Mouse (Mus musculus) cortical plate, adult 2 months (tissue): ENCODE measurements around the gene Rnf34. TPM values are rescaled to one million over a fixed set of nuclear protein-coding genes. Genes with fewer than 3 reads are reported as not detected.

Source experiments
- H3K27ac ChIP-seq: fragments of 200-500 bp; 2 replicates; pipeline ENCODE4 v1.5.1; 2012; ENCODE audit warnings: low read length, control low read depth, inconsistent platforms; ENCODE audit not compliant: insufficient read depth
- H3K4me1 ChIP-seq: fragments of 200-500 bp; 2 replicates; pipeline ENCODE4 v1.6.1; 2011; ENCODE audit warnings: low read length; ENCODE audit not compliant: control insufficient read depth, insufficient read depth
- H3K4me3 ChIP-seq: fragments of 200-500 bp; 2 replicates; pipeline ENCODE4 v1.5.1; 2011; ENCODE audit warnings: mild to moderate bottlenecking, low read length, control low read depth; ENCODE audit not compliant: insufficient read depth
- CTCF ChIP-seq: fragments of 200-500 bp; IDR thresholded peaks from 2 replicates; pipeline ENCODE4 v1.5.1; 2011; ENCODE audit warnings: mild to moderate bottlenecking, control low read depth, low read length; ENCODE audit not compliant: insufficient read depth; ENCODE audit errors: extremely low read depth
- POLR2A ChIP-seq: fragments of 200-500 bp; IDR thresholded peaks from 2 replicates; pipeline ENCODE4 v1.6.1; 2011; ENCODE audit warnings: mild to moderate bottlenecking, low read length, control low read depth; ENCODE audit not compliant: insufficient read depth; ENCODE audit errors: extremely low read depth
- polyA plus RNA-seq: library from polyadenylated mRNA; depleted of rRNA; stranded (reverse); fragments of >200 nt; gene quantifications from 2 replicates; pipeline ENCODE4 v1.2.3, GENCODE M21; 2012; rRNA removed

Rnf34 gene
- 35.8 and 38.1 TPM in 2 replicates for polyA plus RNA-seq

GRCm38 (mm10) chr5:122849521-122850318, at the start of gene Rnf34:
Gene Rnf34, plus strand, starts transcription at chr5:122850048.
- peak within 1 kb of the TSS; percentile 94 for H3K4me3 ChIP-seq
- no peak for TF ChIP-seq CTCF
- TF ChIP-seq POLR2A = peak; percentile 99
- peaks cover 5% of the 10 kb centered on the region; the same call in 1 of the 2 replicates for H3K4me1 ChIP-seq
- H3K27ac ChIP-seq = peak within 1 kb of the TSS; percentile 90

- TF ChIP-seq CTCF = no peak
Measured at GRCm38 (mm10) chr5:122800345-122801010, 49.4 kb upstream of the Rnf34 start.

GRCm38 (mm10) chr5:122801684-122802083, 48.2 kb upstream of the Rnf34 start:
- TF ChIP-seq POLR2A (no peak), CTCF (no peak)
- Histone ChIP-seq H3K4me1 (peaks cover 3% of the 10 kb centered on the region), H3K4me3 (no peak overlapping the region), H3K27ac (no peak overlapping the region)

More at GRCm38 (mm10) chr5:122800345-122801010, 49.4 kb upstream of the Rnf34 start:
- no peak overlapping the region for H3K4me3 ChIP-seq
- peaks cover 3% of the 10 kb centered on the region for H3K4me1 ChIP-seq
- H3K27ac ChIP-seq = no peak overlapping the region

- peaks cover 3% of the 10 kb centered on the region for H3K4me1 ChIP-seq
- H3K4me3 ChIP-seq = no peak overlapping the region
- no peak for TF ChIP-seq CTCF
- no peak for TF ChIP-seq POLR2A
- H3K27ac ChIP-seq = no peak overlapping the region
Measured at GRCm38 (mm10) chr5:122802706-122803105, 47.1 kb upstream of the Rnf34 start.

- H3K27ac ChIP-seq = no peak overlapping the region
- H3K4me1 ChIP-seq = no peaks in the 10 kb centered on the region
- H3K4me3 ChIP-seq = no peak overlapping the region
- TF ChIP-seq POLR2A (no peak), CTCF (peak; percentile 18; the same call in 1 of the 2 replicates)
Measured at GRCm38 (mm10) chr5:122805503-122805902, 44.3 kb upstream of the Rnf34 start.

- no peaks in the 10 kb centered on the region for H3K4me1 ChIP-seq
- H3K27ac ChIP-seq = no peak overlapping the region
- no peak for TF ChIP-seq POLR2A
- TF ChIP-seq CTCF = peak; percentile 70
- no peak overlapping the region for H3K4me3 ChIP-seq
Measured at GRCm38 (mm10) chr5:122811364-122812079, 38.3 kb upstream of the Rnf34 start.

GRCm38 (mm10) chr5:122812699-122813098, 37.1 kb upstream of the Rnf34 start:
- no peaks in the 10 kb centered on the region for H3K4me1 ChIP-seq
- TF ChIP-seq POLR2A = no peak
- TF ChIP-seq CTCF = no peak
- no peak overlapping the region for H3K27ac ChIP-seq
- H3K4me3 ChIP-seq = no peak overlapping the region

GRCm38 (mm10) chr5:122820777-122821523, 28.9 kb upstream of the Rnf34 start, which contains the start of gene Anapc5:
Gene Anapc5, minus strand, starts transcription at chr5:122821339.
- peaks cover 6% of the 10 kb centered on the region; the same call in 1 of the 2 replicates for H3K4me1 ChIP-seq
- peak within 1 kb of the TSS; percentile 85 for H3K27ac ChIP-seq
- peak within 1 kb of the TSS; percentile 87 for H3K4me3 ChIP-seq
- TF ChIP-seq CTCF (no peak), POLR2A (peak; percentile 83)

- TF ChIP-seq POLR2A = no peak
- no peak for TF ChIP-seq CTCF
- Histone ChIP-seq H3K4me3 (peak overlapping the region; percentile 87), H3K27ac (no peak overlapping the region), H3K4me1 (peaks cover 6% of the 10 kb centered on the region; the same call in 1 of the 2 replicates)
Measured at GRCm38 (mm10) chr5:122821524-122821885, 28.3 kb upstream of the Rnf34 start.
